Mouse (Mus musculus) megakaryocyte, embryonic 14.5 days (primary cell): Measurements from ENCODE around the gene Slc25a12. TPM values are rescaled to one million over a fixed set of nuclear protein-coding genes. Genes with fewer than 3 reads are reported as not detected.

ENCODE experiments used
- H3K27me3 ChIP-seq: replicated peaks from 2 replicates; pipeline ENCODE3; 2012; ENCODE audit warnings: inconsistent platforms
- H3K36me3 ChIP-seq: replicated peaks from 2 replicates; pipeline ENCODE3; 2012; ENCODE audit warnings: low read length, inconsistent platforms, mixed read lengths
- H3K4me1 ChIP-seq: 2 replicates; pipeline ENCODE4 v1.6.1; 2012; ENCODE audit warnings: inconsistent platforms
- H3K4me3 ChIP-seq: replicated peaks from 2 replicates; pipeline ENCODE3; 2012; ENCODE audit warnings: moderate library complexity, mild to moderate bottlenecking, inconsistent platforms
- H3K9me3 ChIP-seq: 2 replicates; pipeline ENCODE4 v1.6.1; 2012; ENCODE audit warnings: inconsistent platforms
- FLI1 ChIP-seq: IDR thresholded peaks from 2 replicates; pipeline ENCODE4 v1.6.1; 2012; ENCODE audit warnings: low read length, inconsistent platforms, mixed read lengths
- GATA1 ChIP-seq: IDR thresholded peaks from 3 replicates; pipeline ENCODE4 v1.6.1; 2012; ENCODE audit warnings: mixed read lengths, low read length, inconsistent platforms, borderline replicate concordance
- polyA plus RNA-seq: library from polyadenylated mRNA; stranded (reverse); fragments of >175 nt; gene quantifications from 2 replicates; pipeline ENCODE4 v1.2.3, GENCODE M21; 2012; ENCODE audit warnings: low replicate concordance; ENCODE audit not compliant: insufficient read depth

Slc25a12 gene
- polyA plus RNA-seq, 1 experiment = 7.9 TPM

GRCm38 (mm10) chr2:71315022-71315421 lies 52.5 kb downstream of the Slc25a12 start:
- H3K27me3 ChIP-seq = no peaks in the 10 kb centered on the region
- TF ChIP-seq GATA1 (no peak), FLI1 (no peak)
- peaks cover 5% of the 10 kb centered on the region for H3K9me3 ChIP-seq
- peaks cover 80% of the 10 kb centered on the region for H3K36me3 ChIP-seq
- no peak overlapping the region for H3K4me3 ChIP-seq
- no peaks in the 10 kb centered on the region for H3K4me1 ChIP-seq

- TF ChIP-seq GATA1 = no peak
- TF ChIP-seq FLI1 = no peak
- H3K36me3 ChIP-seq = peaks cover 80% of the 10 kb centered on the region
- H3K27me3 ChIP-seq = no peaks in the 10 kb centered on the region
- H3K4me3 ChIP-seq = no peak overlapping the region
- H3K9me3 ChIP-seq = peaks cover 5% of the 10 kb centered on the region
- no peaks in the 10 kb centered on the region for H3K4me1 ChIP-seq
These were observed 53.5 kb downstream of the Slc25a12 start for GRCm38 (mm10) chr2:71314080-71314479.

- H3K27me3 ChIP-seq = no peaks in the 10 kb centered on the region
- TF ChIP-seq FLI1 = no peak
- TF ChIP-seq GATA1 = no peak
- H3K4me3 ChIP-seq = no peak overlapping the region
- peaks cover 84% of the 10 kb centered on the region for H3K36me3 ChIP-seq
- H3K4me1 ChIP-seq = no peaks in the 10 kb centered on the region
- H3K9me3 ChIP-seq = no peaks in the 10 kb centered on the region
These were observed 55.5 kb downstream of the Slc25a12 start for GRCm38 (mm10) chr2:71312067-71312466.

DNA sequence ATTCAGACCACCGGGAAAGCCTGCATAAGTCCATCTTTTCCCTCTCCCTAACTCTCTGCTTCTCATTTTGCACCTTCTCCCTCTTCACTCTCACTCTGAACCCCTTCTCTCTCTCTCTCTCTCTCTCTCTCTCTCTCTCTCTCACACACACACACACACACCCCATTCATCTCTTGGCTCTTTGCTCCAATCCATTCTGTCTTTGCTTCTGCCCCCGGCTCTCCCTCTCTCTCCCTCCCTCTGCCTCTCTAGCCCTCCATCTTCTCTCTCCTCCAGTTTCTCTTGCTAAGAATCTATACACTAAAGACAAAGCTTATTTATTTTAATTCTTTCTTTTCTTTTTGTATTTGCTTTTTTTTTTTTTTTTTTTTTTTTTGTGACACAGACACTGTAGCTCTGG lies 57.8 kb downstream of the Slc25a12 start:
- Histone ChIP-seq H3K36me3 (peaks cover 83% of the 10 kb centered on the region), H3K4me1 (no peaks in the 10 kb centered on the region), H3K4me3 (no peak overlapping the region), H3K27me3 (no peaks in the 10 kb centered on the region), H3K9me3 (no peaks in the 10 kb centered on the region)
- TF ChIP-seq FLI1 (no peak), GATA1 (no peak)

DNA sequence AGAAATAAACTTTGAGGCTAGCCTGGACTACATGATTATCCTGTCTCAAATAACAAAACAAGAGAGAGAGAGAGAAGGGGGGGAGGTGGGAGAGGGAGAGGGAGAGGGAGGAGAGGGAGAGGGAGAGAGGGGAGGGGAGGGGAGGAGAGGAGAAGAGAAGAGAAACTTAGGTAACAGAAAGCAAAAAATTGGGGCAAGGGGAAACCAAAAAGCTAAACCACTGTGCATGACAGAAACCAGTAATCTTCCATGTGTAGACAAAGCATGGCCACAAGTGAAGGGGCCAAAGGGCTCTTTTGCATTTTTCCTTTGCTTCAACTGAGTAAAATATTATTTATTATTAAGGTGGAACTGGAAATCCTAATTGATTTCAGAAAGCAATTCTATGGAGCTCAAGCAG lies 61.2 kb downstream of the Slc25a12 start:
- H3K4me1 ChIP-seq = peaks cover 5% of the 10 kb centered on the region

GRCm38 (mm10) chr2:71304821-71305220 lies 62.7 kb downstream of the Slc25a12 start:
- no peaks in the 10 kb centered on the region for H3K9me3 ChIP-seq
- peaks cover 5% of the 10 kb centered on the region for H3K4me1 ChIP-seq
- no peak overlapping the region for H3K4me3 ChIP-seq
- H3K27me3 ChIP-seq = no peaks in the 10 kb centered on the region
- peaks cover 67% of the 10 kb centered on the region for H3K36me3 ChIP-seq
- TF ChIP-seq GATA1 (no peak), FLI1 (no peak)

More for the DNA sequence above, 61.2 kb downstream of the Slc25a12 start:
- Histone ChIP-seq H3K27me3 (no peaks in the 10 kb centered on the region), H3K9me3 (no peaks in the 10 kb centered on the region), H3K4me3 (no peak overlapping the region), H3K36me3 (peaks cover 71% of the 10 kb centered on the region)
- TF ChIP-seq FLI1 (no peak), GATA1 (no peak)

DNA sequence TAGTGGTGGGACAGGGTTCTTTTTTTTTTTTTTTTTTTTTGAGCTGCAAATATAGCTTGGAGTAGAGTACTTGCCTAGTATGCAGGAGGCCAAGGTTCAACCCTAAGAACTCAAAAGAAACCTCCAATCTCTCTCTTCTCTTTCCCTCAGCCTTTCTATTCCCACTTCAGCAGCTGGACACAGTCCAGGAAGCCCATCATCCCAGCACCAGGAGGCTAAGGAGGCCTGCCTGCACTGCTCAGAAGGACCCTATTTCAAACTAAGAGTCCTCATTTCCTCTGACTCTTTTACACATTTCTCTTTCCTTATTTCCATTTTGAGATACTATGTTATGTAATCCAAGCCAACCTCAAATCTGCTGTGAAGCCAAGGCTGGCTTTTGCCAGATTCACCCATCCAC lies 64.3 kb downstream of the Slc25a12 start:
- Histone ChIP-seq H3K4me1 (peaks cover 5% of the 10 kb centered on the region), H3K9me3 (no peaks in the 10 kb centered on the region), H3K36me3 (peaks cover 71% of the 10 kb centered on the region), H3K4me3 (no peak overlapping the region), H3K27me3 (no peaks in the 10 kb centered on the region)
- no peak for TF ChIP-seq FLI1
- TF ChIP-seq GATA1 = no peak

DNA sequence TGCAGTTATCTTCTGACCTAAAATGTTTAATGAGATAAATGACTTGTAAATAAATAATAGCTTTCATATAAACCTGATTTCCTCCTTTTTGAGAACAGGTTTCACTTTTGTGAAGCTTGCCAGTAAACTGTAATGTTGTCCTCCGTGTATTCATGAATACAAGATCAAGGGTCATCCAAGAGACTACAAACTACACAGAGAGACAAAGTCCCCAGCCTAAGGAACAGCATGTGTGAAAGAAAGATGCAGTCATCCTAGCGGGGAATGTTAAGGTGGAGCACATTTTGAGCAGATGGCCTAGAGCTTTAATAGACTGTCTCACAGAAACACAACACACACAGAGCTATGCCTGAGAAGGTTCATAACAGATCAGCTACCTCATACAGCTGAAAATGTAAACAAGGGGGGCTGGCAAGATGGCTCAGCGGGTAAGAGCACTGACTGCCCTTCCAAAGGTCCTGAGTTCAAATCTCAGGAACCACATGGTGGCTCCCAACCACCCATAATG lies 65.3 kb downstream of the Slc25a12 start:
- Histone ChIP-seq H3K27me3 (no peaks in the 10 kb centered on the region), H3K4me3 (no peak overlapping the region), H3K36me3 (peaks cover 71% of the 10 kb centered on the region), H3K9me3 (no peaks in the 10 kb centered on the region), H3K4me1 (peaks cover 5% of the 10 kb centered on the region)
- TF ChIP-seq FLI1 = no peak
- no peak for TF ChIP-seq GATA1

DNA sequence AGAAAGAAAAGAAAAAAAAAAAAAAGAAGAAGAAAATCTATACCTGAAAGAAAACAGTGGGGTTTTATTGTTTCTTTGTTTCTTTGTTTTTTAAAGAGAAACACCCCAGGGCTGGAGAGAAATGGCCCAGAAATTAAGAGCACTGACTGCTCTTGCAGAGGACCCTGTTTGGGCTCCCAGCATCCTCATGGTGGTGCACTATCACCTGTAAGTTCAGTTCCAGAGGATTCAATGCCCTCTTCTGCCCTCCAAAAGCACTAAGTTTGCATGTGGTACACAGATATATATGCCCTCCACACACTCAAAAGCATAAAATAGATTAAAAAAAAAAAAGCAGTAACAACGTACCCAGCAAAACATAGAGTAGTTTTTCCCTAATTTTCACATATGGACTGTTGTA lies 68.8 kb downstream of the Slc25a12 start:
- H3K36me3 ChIP-seq = peaks cover 73% of the 10 kb centered on the region
- no peaks in the 10 kb centered on the region for H3K9me3 ChIP-seq
- no peaks in the 10 kb centered on the region for H3K27me3 ChIP-seq
- no peak overlapping the region for H3K4me3 ChIP-seq
- TF ChIP-seq FLI1 (no peak), GATA1 (no peak)
- peaks cover 5% of the 10 kb centered on the region for H3K4me1 ChIP-seq

GRCm38 (mm10) chr2:71297501-71297900 lies 70.0 kb downstream of the Slc25a12 start:
- Histone ChIP-seq H3K36me3 (peaks cover 78% of the 10 kb centered on the region), H3K9me3 (no peaks in the 10 kb centered on the region)
- TF ChIP-seq GATA1 (no peak), FLI1 (no peak)

GRCm38 (mm10) chr2:71295844-71296243 lies 71.7 kb downstream of the Slc25a12 start:
- Histone ChIP-seq H3K4me3 (no peak overlapping the region), H3K27me3 (no peaks in the 10 kb centered on the region), H3K36me3 (peaks cover 86% of the 10 kb centered on the region), H3K9me3 (no peaks in the 10 kb centered on the region), H3K4me1 (no peaks in the 10 kb centered on the region)
- TF ChIP-seq FLI1 (no peak), GATA1 (no peak)

More at GRCm38 (mm10) chr2:71297501-71297900, 70.0 kb downstream of the Slc25a12 start:
- Histone ChIP-seq H3K27me3 (no peaks in the 10 kb centered on the region), H3K4me1 (no peaks in the 10 kb centered on the region), H3K4me3 (no peak overlapping the region)
